Mouse (Mus musculus) spleen, embryonic (tissue): ENCODE data around the gene Neurod6.

ENCODE experiments used
- CTCF ChIA-PET: fragments of 350-600 bp; sonication (Branson Sonifier 250); formaldehyde crosslinking; loops from one replicate; lab custom pipeline; 2022; lab: Charles Lee

Gene Neurod6

GRCm38 (mm10) chr6:55646824-55647560 lies 34.1 kb downstream of the Neurod6 start:
- CTCF ChIA-PET = no interaction called here

GRCm38 (mm10) chr6:55646111-55646823 lies 34.8 kb downstream of the Neurod6 start:
- CTCF ChIA-PET = no interaction called here

- CTCF ChIA-PET = no interaction called here
Measured at GRCm38 (mm10) chr6:55634662-55635061, 46.4 kb downstream of the Neurod6 start.
